Mouse (Mus musculus): ENCODE measurements around the gene Nxf7.
"Not testable (repeated sequence)": the region's sequence is repeated elsewhere in the genome, so short reads cannot be mapped to it uniquely, and the experiment has no call there.

Gene Nxf7

GRCm38 (mm10) chrX:135598677-135599076, at the start of gene Nxf7:
Gene Nxf7, minus strand, starts transcription at chrX:135598777.
- no peak for DNase-seq (ENCODE audit: extremely low spot score)

- no peak for DNase-seq (ENCODE audit: extremely low spot score)
Observed at GRCm38 (mm10) chrX:135627605-135628004, 29.0 kb upstream of the Nxf7 start, which contains the start of gene Prame. Gene Prame, minus strand, starts transcription at chrX:135627705.

- DNase-seq (ENCODE audit: extremely low spot score): peak; percentile 6
Observed at GRCm38 (mm10) chrX:135601298-135602029, 2.9 kb upstream of the Nxf7 start.

GRCm38 (mm10) chrX:135598096-135598495, 481 bp downstream of the Nxf7 start:
- no peak for DNase-seq (ENCODE audit: extremely low spot score)

GRCm38 (mm10) chrX:135576412-135576811, 22.2 kb downstream of the Nxf7 start:
- no peak for DNase-seq (ENCODE audit: extremely low spot score)

- not testable (repeated sequence) for DNase-seq (ENCODE audit: extremely low spot score)
Observed at GRCm38 (mm10) chrX:135574958-135575628, 23.5 kb downstream of the Nxf7 start.

- DNase-seq (ENCODE audit: extremely low spot score): peak; percentile 25
Observed at GRCm38 (mm10) chrX:135574261-135574957, 24.2 kb downstream of the Nxf7 start.

- peak; percentile 11 for DNase-seq (ENCODE audit: extremely low spot score)
Observed at GRCm38 (mm10) chrX:135569467-135569866, 29.1 kb downstream of the Nxf7 start.

- not testable (repeated sequence) for DNase-seq (ENCODE audit: extremely low spot score)
Observed at GRCm38 (mm10) chrX:135564934-135565333, 33.6 kb downstream of the Nxf7 start.

- DNase-seq (ENCODE audit: extremely low spot score): no peak
Observed at GRCm38 (mm10) chrX:135562841-135563240, 35.7 kb downstream of the Nxf7 start.

GRCm38 (mm10) chrX:135561693-135562092, 36.9 kb downstream of the Nxf7 start:
- DNase-seq (ENCODE audit: extremely low spot score): not testable (repeated sequence)

GRCm38 (mm10) chrX:135560933-135561332, 37.6 kb downstream of the Nxf7 start:
- not testable (repeated sequence) for DNase-seq (ENCODE audit: extremely low spot score)

GRCm38 (mm10) chrX:135559665-135560064, 38.9 kb downstream of the Nxf7 start:
- not testable (repeated sequence) for DNase-seq (ENCODE audit: extremely low spot score)
